Mouse (Mus musculus): ENCODE measurements at regions not wholly inside any gene's neighbourhood (a gene's known extent, or its start where the extent isn't known, plus 50 kb on each side); places are given as distances from the start of the nearest gene placed in this dataset.
A peak's percentile ranks its signal among the peaks of the same experiment; 100 is the strongest.

DNA sequence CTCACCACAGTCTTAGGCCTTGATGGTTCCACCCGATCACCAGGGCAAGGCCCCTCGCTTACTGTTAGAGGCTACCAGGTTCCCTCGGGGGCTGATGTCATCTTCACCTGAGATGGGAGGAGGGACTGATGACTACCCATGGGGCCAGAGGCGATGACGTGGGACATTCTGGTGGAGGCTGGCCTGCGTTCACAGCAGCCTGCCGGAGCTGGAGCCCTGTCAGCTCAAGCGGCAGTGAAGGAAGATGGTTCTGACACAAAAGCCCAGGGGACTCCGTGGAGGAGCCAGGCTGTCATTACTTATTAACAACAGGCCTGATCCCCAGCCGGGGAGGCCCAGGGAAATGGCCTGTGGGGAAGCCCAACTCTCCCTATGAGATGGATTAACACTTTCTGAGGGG, 121.3 kb upstream of the Atp6ap2 start:
- H3K4me3 ChIP-seq (ENCODE audit: low read length) = no peak overlapping the region
- no peak overlapping the region for H3K27ac ChIP-seq (ENCODE audit: low read length)
- no peaks in the 10 kb centered on the region for H3K36me3 ChIP-seq (ENCODE audit: control insufficient read depth, insufficient read depth, low read length)
- no peaks in the 10 kb centered on the region for H3K4me1 ChIP-seq (ENCODE audit: control insufficient read depth, insufficient read depth, low read length)
- no peak overlapping the region for H3K4me2 ChIP-seq (ENCODE audit: low read depth, low read length)
- no peak for ATAC-seq
- no peaks in the 10 kb centered on the region for H3K9me3 ChIP-seq (ENCODE audit: control insufficient read depth, low read length)
- H3K27me3 ChIP-seq (replicated peaks; ENCODE audit: control insufficient read depth, insufficient read depth, low read length) = no peaks in the 10 kb centered on the region; the same call in 1 of the 2 replicates
- 50% methylated on average over 10 of the region's 10 CpGs for WGBS
- no peak overlapping the region for H3K9ac ChIP-seq (ENCODE audit: low read depth, low read length)

GRCm38 (mm10) chrX:12466897-12467296, 120.7 kb upstream of the Atp6ap2 start:
- no peak overlapping the region for H3K4me2 ChIP-seq (ENCODE audit: low read depth, low read length)
- ATAC-seq = no peak
- H3K27ac ChIP-seq (ENCODE audit: low read length) = peak overlapping the region; percentile 28; the same call in 1 of the 2 replicates
- H3K9me3 ChIP-seq (ENCODE audit: control insufficient read depth, low read length) = no peaks in the 10 kb centered on the region
- peaks cover 1% of the 10 kb centered on the region; the same call in 1 of the 2 replicates for H3K27me3 ChIP-seq (replicated peaks; ENCODE audit: control insufficient read depth, insufficient read depth, low read length)
- WGBS = 26% methylated on average over 6 of the region's 6 CpGs
- no peak overlapping the region for H3K9ac ChIP-seq (ENCODE audit: low read depth, low read length)
- no peak overlapping the region for H3K4me3 ChIP-seq (ENCODE audit: low read length)
- no peaks in the 10 kb centered on the region for H3K4me1 ChIP-seq (ENCODE audit: control insufficient read depth, insufficient read depth, low read length)
- no peaks in the 10 kb centered on the region for H3K36me3 ChIP-seq (ENCODE audit: control insufficient read depth, insufficient read depth, low read length)

DNA sequence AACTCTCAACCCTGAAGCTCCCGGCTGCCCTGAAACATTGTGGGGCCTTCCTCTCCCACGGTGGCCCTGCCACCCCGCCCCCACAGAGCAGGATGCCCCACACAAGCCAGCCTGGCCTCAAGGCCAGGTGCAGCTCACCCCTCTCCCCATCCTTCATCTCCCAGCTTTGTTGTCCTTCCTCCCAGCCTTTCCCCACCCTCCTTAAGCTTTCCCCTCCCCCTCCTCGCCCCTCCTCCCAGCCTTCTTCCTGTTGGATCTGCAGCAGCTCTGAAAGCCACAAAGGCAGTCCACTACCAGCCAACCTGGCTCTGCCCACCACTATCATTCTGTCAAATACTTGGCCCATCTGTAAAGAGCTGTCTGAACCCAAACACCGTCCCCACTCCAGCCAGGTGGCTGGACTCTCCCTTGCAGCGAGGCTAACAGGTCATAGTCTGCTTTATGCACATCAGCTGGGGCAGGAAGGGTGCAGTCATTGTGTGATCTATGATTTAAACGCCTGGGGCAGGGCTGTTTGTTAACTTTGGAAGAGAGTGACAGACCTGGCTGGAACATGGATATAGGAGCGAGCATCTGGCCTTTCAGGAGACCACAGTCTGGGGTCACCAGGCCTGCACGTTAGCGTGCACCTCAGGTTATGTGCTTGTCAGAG, 119.9 kb upstream of the Atp6ap2 start:
- Histone ChIP-seq H3K4me1 (ENCODE audit: control insufficient read depth, insufficient read depth, low read length) (no peaks in the 10 kb centered on the region), H3K4me2 (ENCODE audit: low read depth, low read length) (no peak overlapping the region), H3K36me3 (ENCODE audit: control insufficient read depth, insufficient read depth, low read length) (no peaks in the 10 kb centered on the region), H3K27me3 (replicated peaks; ENCODE audit: control insufficient read depth, insufficient read depth, low read length) (peaks cover 2% of the 10 kb centered on the region; the same call in 1 of the 2 replicates), H3K27ac (ENCODE audit: low read length) (no peak overlapping the region), H3K4me3 (ENCODE audit: low read length) (no peak overlapping the region), H3K9ac (ENCODE audit: low read depth, low read length) (no peak overlapping the region), H3K9me3 (ENCODE audit: control insufficient read depth, low read length) (no peaks in the 10 kb centered on the region)
- 0 out of 2 replicates have a peak, but pooled peaks have one; percentile 21 for ATAC-seq
- 42% methylated on average over 10 of the region's 10 CpGs for WGBS

DNA sequence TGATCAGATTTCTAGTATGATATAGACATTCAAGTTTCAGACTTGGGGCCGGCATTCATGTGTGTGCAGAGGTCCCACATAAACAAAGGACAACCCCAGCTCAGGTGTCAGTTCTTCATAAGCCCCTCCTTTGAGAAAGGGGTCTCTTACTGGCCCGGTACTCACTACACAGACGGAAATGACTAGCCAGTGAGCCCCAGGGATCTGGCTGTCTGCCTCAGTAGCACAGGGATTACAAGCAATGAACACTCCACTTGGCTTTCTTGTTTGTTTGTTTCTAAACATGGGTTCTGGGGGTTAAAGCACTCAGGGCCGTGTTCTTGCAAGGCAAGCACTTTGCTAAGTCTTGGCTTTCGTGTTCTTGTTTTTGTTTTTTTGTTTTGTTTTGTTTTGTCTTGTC, 115.3 kb upstream of the Atp6ap2 start:
- no peak overlapping the region for H3K4me3 ChIP-seq (ENCODE audit: low read length)
- no peaks in the 10 kb centered on the region for H3K4me1 ChIP-seq (ENCODE audit: control insufficient read depth, insufficient read depth, low read length)
- no peak overlapping the region for H3K9ac ChIP-seq (ENCODE audit: low read depth, low read length)
- peaks cover 2% of the 10 kb centered on the region; the same call in 1 of the 2 replicates for H3K27me3 ChIP-seq (replicated peaks; ENCODE audit: control insufficient read depth, insufficient read depth, low read length)
- no peaks in the 10 kb centered on the region for H3K9me3 ChIP-seq (ENCODE audit: control insufficient read depth, low read length)
- ATAC-seq = no peak
- H3K4me2 ChIP-seq (ENCODE audit: low read depth, low read length) = no peak overlapping the region
- no peaks in the 10 kb centered on the region for H3K36me3 ChIP-seq (ENCODE audit: control insufficient read depth, insufficient read depth, low read length)
- no peak overlapping the region for H3K27ac ChIP-seq (ENCODE audit: low read length)
- 75% methylated on average over 5 of the region's 5 CpGs for WGBS

- no peaks in the 10 kb centered on the region; the same call in 1 of the 2 replicates for H3K27me3 ChIP-seq (replicated peaks; ENCODE audit: control insufficient read depth, insufficient read depth, low read length)
- no peak overlapping the region for H3K4me3 ChIP-seq (ENCODE audit: low read length)
- no peaks in the 10 kb centered on the region for H3K4me1 ChIP-seq (ENCODE audit: control insufficient read depth, insufficient read depth, low read length)
- no peaks in the 10 kb centered on the region for H3K36me3 ChIP-seq (ENCODE audit: control insufficient read depth, insufficient read depth, low read length)
- no peak for ATAC-seq
- WGBS = 78% methylated on average over 6 of the region's 6 CpGs
- no peak overlapping the region for H3K27ac ChIP-seq (ENCODE audit: low read length)
- H3K9me3 ChIP-seq (ENCODE audit: control insufficient read depth, low read length) = no peaks in the 10 kb centered on the region
- no peak overlapping the region for H3K9ac ChIP-seq (ENCODE audit: low read depth, low read length)
- no peak overlapping the region for H3K4me2 ChIP-seq (ENCODE audit: low read depth, low read length)
Observed at GRCm38 (mm10) chrX:12479207-12479606, 108.4 kb upstream of the Atp6ap2 start.

DNA sequence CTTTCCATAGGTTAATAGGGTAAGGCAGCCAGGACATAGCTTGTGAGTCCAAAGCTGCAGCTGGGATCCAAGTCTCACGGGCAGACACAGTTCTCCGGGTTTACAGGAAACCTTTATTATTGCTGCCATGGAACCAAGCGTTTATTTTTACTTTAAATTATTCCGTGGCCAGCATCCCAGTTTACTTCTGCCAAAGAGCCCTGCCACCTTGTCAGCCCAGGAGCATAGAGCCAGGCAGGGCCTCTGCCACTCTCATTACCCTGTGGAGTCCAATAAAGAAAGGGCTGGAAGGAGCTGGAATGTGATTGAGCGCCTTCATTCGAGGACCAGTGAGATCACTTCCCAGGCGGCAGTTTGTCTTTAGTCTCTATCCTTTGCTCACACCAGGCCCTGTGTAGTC, 96.6 kb upstream of the Atp6ap2 start:
- H3K9ac ChIP-seq (ENCODE audit: low read depth, low read length) = no peak overlapping the region
- no peak for ATAC-seq
- H3K9me3 ChIP-seq (ENCODE audit: control insufficient read depth, low read length) = no peaks in the 10 kb centered on the region
- no peak overlapping the region for H3K4me2 ChIP-seq (ENCODE audit: low read depth, low read length)
- 0 out of 2 replicates have a peak, but pooled peaks cover 2% of the 10 kb centered on the region for H3K27me3 ChIP-seq (replicated peaks; ENCODE audit: control insufficient read depth, insufficient read depth, low read length)
- no peaks in the 10 kb centered on the region for H3K36me3 ChIP-seq (ENCODE audit: control insufficient read depth, insufficient read depth, low read length)
- peaks cover 2% of the 10 kb centered on the region; the same call in 1 of the 2 replicates for H3K4me1 ChIP-seq (ENCODE audit: control insufficient read depth, insufficient read depth, low read length)
- H3K27ac ChIP-seq (ENCODE audit: low read length) = no peak overlapping the region
- 72% methylated on average over 7 of the region's 7 CpGs for WGBS
- H3K4me3 ChIP-seq (ENCODE audit: low read length) = no peak overlapping the region

GRCm38 (mm10) chrX:12493216-12493615, 94.4 kb upstream of the Atp6ap2 start:
- Histone ChIP-seq H3K27me3 (replicated peaks; ENCODE audit: control insufficient read depth, insufficient read depth, low read length) (0 out of 2 replicates have a peak, but pooled peaks cover 2% of the 10 kb centered on the region), H3K4me3 (ENCODE audit: low read length) (no peak overlapping the region), H3K4me1 (ENCODE audit: control insufficient read depth, insufficient read depth, low read length) (peaks cover 2% of the 10 kb centered on the region; the same call in 1 of the 2 replicates), H3K9me3 (ENCODE audit: control insufficient read depth, low read length) (no peaks in the 10 kb centered on the region), H3K9ac (ENCODE audit: low read depth, low read length) (no peak overlapping the region), H3K4me2 (ENCODE audit: low read depth, low read length) (no peak overlapping the region), H3K36me3 (ENCODE audit: control insufficient read depth, insufficient read depth, low read length) (no peaks in the 10 kb centered on the region), H3K27ac (ENCODE audit: low read length) (no peak overlapping the region)
- 56% methylated on average over 5 of the region's 5 CpGs for WGBS
- ATAC-seq = no peak

GRCm38 (mm10) chrX:12493916-12494315, 93.7 kb upstream of the Atp6ap2 start:
- Histone ChIP-seq H3K27ac (ENCODE audit: low read length) (no peak overlapping the region), H3K9ac (ENCODE audit: low read depth, low read length) (no peak overlapping the region), H3K9me3 (ENCODE audit: control insufficient read depth, low read length) (no peaks in the 10 kb centered on the region), H3K4me3 (ENCODE audit: low read length) (no peak overlapping the region), H3K27me3 (replicated peaks; ENCODE audit: control insufficient read depth, insufficient read depth, low read length) (0 out of 2 replicates have a peak, but pooled peaks cover 2% of the 10 kb centered on the region), H3K36me3 (ENCODE audit: control insufficient read depth, insufficient read depth, low read length) (no peaks in the 10 kb centered on the region), H3K4me1 (ENCODE audit: control insufficient read depth, insufficient read depth, low read length) (peaks cover 2% of the 10 kb centered on the region; the same call in 1 of the 2 replicates), H3K4me2 (ENCODE audit: low read depth, low read length) (no peak overlapping the region)
- 67% methylated on average over 3 of the region's 3 CpGs for WGBS
- ATAC-seq = no peak

DNA sequence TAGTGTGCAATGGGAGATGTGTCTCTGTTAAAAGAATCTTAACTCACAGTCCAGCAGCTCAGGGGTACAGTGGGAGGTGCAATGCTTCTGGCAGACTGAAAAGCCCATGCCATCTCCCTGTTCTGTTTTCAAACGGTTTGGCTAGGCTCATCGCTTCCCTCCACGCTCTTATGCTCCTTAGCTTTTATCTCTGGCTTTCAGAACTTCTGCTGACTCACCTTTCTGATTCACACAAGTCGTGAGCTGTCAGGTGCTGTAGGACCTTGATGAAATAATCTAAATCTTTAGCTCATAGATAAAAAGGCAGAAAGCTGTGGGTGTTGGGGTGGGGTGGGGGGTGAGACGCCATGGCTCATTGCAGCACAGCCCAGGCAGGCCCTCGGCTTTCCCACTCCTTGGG, 93.1 kb upstream of the Atp6ap2 start:
- Histone ChIP-seq H3K4me2 (ENCODE audit: low read depth, low read length) (no peak overlapping the region), H3K36me3 (ENCODE audit: control insufficient read depth, insufficient read depth, low read length) (no peaks in the 10 kb centered on the region), H3K9me3 (ENCODE audit: control insufficient read depth, low read length) (no peaks in the 10 kb centered on the region), H3K27ac (ENCODE audit: low read length) (no peak overlapping the region), H3K4me1 (ENCODE audit: control insufficient read depth, insufficient read depth, low read length) (peaks cover 2% of the 10 kb centered on the region; the same call in 1 of the 2 replicates), H3K4me3 (ENCODE audit: low read length) (no peak overlapping the region), H3K9ac (ENCODE audit: low read depth, low read length) (no peak overlapping the region), H3K27me3 (replicated peaks; ENCODE audit: control insufficient read depth, insufficient read depth, low read length) (0 out of 2 replicates have a peak, but pooled peaks cover 2% of the 10 kb centered on the region)
- WGBS = 75% methylated on average over 6 of the region's 6 CpGs
- no peak for ATAC-seq

Measured in intestine, embryonic 16.5 days (tissue).